Mouse (Mus musculus): ENCODE data around the gene Khdc3.

Gene Khdc3

GRCm38 (mm10) chr9:73101536-73101935, at the start of gene Khdc3:
Gene Khdc3, plus strand, starts transcription at chr9:73101836.
- WGBS = 84% methylated on average over 5 of the region's 5 CpGs

DNA sequence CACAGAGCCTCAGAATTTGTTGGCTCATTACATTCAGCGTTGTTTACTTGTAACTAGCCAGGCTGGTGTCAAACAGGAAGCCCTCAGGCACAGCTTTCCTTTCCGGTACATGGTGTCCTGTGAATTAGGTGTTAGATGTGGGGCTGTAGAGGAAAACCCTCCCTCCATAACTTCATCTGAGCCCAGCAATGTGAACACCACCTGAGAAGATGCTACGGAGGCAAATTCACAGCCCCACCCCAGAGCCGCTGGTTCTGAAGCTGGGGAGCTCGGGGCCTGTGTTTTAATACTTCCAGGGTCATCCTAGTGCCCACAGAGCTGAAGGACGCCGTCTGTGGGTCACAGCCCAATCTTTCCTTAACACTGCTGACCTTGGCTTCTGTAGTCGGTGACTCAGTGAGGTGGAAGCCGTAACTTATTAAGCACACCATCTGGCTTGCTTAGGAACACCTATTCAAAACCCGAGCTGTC, 46.2 kb upstream of the Khdc3 start:
- 76% methylated on average over 10 of the region's 10 CpGs for WGBS

GRCm38 (mm10) chr9:73059224-73059623, 42.4 kb upstream of the Khdc3 start:
- 89% methylated on average over 4 of the region's 4 CpGs for WGBS

DNA sequence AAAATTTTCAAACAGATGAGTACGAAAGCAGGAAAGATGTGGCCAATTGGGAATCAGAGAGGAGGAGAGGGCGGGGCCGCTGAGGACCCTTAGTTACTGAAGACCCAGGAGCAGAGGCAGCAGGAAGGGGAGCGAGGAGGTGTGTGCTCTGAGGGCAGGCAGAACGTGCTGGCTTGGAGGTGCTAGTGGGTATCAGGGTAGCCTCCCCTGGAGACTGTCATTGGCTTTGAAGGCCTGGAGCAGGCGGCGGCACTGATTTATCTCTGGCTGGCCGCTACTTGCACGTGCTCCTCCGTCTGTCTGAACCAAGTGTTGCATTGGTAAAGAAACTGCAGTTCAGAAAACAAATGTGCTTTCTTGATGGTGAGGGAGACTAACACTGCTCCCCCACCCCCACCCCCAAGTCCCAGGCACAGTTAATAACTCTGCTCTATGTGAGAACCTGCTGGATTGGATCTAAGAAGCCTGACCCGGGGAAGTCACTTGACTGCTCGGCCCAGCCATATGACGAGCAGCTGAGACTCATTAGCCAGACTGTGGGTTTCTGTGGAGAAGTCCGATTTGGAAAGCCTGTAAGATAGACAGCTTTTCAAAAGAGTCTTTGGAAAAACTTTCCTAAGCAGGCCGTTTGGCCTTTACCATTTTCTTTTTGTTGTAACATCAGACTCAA, 37.9 kb upstream of the Khdc3 start:
- 57% methylated on average over 15 of the region's 15 CpGs for WGBS

GRCm38 (mm10) chr9:73067086-73067485, 34.5 kb upstream of the Khdc3 start:
- WGBS = 67% methylated on average over 10 of the region's 10 CpGs

DNA sequence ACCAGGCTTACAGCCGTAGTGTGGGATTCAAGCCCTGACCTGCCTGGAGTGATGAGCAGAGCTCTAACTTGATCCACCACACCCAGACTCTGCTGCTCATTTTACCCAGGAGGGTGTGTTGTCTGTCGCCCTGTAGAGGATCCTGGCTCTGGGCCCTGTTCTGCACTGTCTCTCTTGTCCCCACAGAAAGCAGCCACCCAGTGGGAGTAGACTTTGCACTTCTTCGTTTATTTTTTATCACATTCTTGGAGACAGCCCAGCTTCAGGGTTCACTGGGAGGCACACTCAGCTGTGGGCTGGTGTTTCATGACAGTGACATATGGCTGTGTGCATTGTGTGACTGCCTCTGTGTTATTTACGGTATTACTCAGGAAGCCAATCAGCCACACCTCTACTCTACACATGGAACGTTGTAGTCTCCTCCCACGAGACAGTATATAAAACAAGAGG, 33.4 kb upstream of the Khdc3 start:
- 29% methylated on average over 6 of the region's 6 CpGs for WGBS

GRCm38 (mm10) chr9:73068688-73069087, 32.9 kb upstream of the Khdc3 start:
- 67% methylated on average over 6 of the region's 6 CpGs for WGBS

GRCm38 (mm10) chr9:73070971-73071659, 30.5 kb upstream of the Khdc3 start:
- whole genome bisulfite sequencing = 50% methylated on average over 10 of the region's 10 CpGs

GRCm38 (mm10) chr9:73072426-73072825, 29.2 kb upstream of the Khdc3 start:
- 87% methylated on average over 8 of the region's 8 CpGs for WGBS

GRCm38 (mm10) chr9:73073169-73073568, 28.5 kb upstream of the Khdc3 start:
- WGBS = 89% methylated on average over 5 of the region's 5 CpGs

- WGBS = 83% methylated on average over 11 of the region's 12 CpGs
Measured at GRCm38 (mm10) chr9:73079349-73079748, 22.3 kb upstream of the Khdc3 start.

- 67% methylated on average over 7 of the region's 7 CpGs for WGBS
Measured at GRCm38 (mm10) chr9:73079801-73080325, 21.8 kb upstream of the Khdc3 start.

- WGBS = 90% methylated on average over 8 of the region's 8 CpGs
Measured at GRCm38 (mm10) chr9:73082291-73083000, 19.2 kb upstream of the Khdc3 start.

GRCm38 (mm10) chr9:73083956-73084355, 17.7 kb upstream of the Khdc3 start:
- 75% methylated on average over 6 of the region's 6 CpGs for WGBS

GRCm38 (mm10) chr9:73085845-73086244, 15.8 kb upstream of the Khdc3 start:
- WGBS = 77% methylated on average over 6 of the region's 6 CpGs

- 63% methylated on average over 8 of the region's 8 CpGs for WGBS
Measured at GRCm38 (mm10) chr9:73087121-73087520, 14.5 kb upstream of the Khdc3 start.

- WGBS = 89% methylated on average over 5 of the region's 5 CpGs
Measured at GRCm38 (mm10) chr9:73087581-73087980, 14.1 kb upstream of the Khdc3 start.

- WGBS = 80% methylated on average over 16 of the region's 16 CpGs
Measured at GRCm38 (mm10) chr9:73089222-73089920, 12.3 kb upstream of the Khdc3 start.

DNA sequence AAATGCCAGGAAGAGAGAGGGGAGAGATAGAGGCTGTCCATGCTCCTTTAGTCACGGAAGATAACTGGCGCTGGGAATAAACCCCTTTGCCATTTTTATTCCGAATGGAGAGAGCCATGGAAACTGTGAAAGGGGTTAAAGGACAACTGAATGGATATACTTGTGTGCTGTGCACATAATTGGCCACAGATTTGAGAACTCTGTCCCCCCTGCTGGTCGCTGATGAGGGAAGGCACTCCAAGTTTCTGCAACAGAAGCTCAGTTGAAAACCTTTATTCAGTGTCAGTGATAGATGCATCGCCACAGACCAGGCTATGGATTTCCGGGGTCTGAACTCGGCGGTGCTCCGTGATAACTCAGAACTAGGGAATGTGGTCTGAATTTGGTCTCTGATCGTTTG, 11.5 kb upstream of the Khdc3 start:
- WGBS = 79% methylated on average over 10 of the region's 10 CpGs

- WGBS = 0% methylated on average over 1 of the region's 1 CpGs
Measured at GRCm38 (mm10) chr9:73091747-73092146, 9.9 kb upstream of the Khdc3 start.

DNA sequence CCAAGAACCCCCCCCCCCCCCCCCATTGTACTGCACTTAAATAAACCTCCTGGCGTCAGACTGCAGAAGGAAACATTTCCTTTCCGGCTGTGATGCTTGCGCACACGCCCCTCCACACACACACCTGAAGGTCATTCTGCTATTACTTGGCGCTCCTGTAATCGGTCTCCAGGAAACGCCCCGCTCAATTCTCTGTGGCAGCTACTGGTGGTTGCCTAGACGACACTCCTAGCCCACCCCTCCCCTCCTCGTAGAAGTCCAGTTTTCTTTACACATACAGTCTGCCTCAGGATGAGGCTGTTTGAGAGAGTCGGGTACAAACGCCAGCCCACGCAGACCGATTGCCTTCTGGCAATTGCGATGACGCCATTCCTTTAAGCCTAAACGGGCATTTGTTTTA, 7.1 kb upstream of the Khdc3 start:
- WGBS = 28% methylated on average over 17 of the region's 17 CpGs

DNA sequence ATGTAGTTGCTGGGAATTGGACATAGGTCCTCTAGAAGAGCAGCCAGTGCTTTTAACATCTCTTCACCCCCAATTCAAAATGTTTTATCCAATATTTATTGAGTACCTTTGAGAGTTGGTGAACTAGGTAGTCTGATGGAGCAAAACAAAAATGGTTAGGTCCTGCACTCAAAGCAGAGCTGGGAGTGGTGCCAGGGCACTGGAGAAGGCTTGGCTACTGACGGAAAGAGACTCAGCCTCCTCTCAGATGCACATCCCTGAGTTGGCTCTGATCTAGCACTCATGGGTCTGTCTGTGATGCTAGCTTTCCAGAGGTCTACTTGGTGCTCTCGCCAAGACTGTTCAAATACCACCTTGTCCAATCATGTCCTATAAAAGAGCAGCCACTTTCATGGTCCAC, 3.7 kb upstream of the Khdc3 start:
- 81% methylated on average over 2 of the region's 2 CpGs for WGBS
